Comparison of ENCODE assay signal across 21 mouse cellular contexts in genomic region chr17:27315947-27316628, GRCm38 (mm10).
DNase-seq lines count a peak whose midpoint lies in the region; ATAC-seq and TF ChIP-seq lines count a peak whose summit lies in the region.
"Had no signal": no experiment of that assay in that cellular context is flagged by ENCODE, and none has a peak within 500 bp of the region (broad histone marks: within the 10 kb centered on the region; RNA-seq: fewer than 3 reads in every experiment).

No protein-coding gene starts in this region.

- H3K36me3 ChIP-seq in hindbrain, embryonic 12.5 days = no peaks in the 10 kb centered on the region
- no peaks in the 10 kb centered on the region for H3K36me3 ChIP-seq in hindbrain, embryonic 13.5 days
- H3K36me3 ChIP-seq in testis, adult 2 months (ENCODE audit: control insufficient read depth, insufficient read depth, low read length) = no peaks in the 10 kb centered on the region; the same call in 1 of the 2 replicates
- H3K36me3 ChIP-seq: embryonic facial prominence, embryonic 12.5 days; embryonic facial prominence, embryonic 15.5 days; heart, embryonic 12.5 days; heart, embryonic 15.5 days had no signal

- no peak overlapping the region for H3K4me3 ChIP-seq in gastrocnemius, adult 2 months
- no peak overlapping the region for H3K4me3 ChIP-seq in hindbrain, embryonic 12.5 days
- no peak overlapping the region for H3K4me3 ChIP-seq in hindbrain, embryonic 13.5 days
- no peak overlapping the region for H3K4me3 ChIP-seq in testis, adult 2 months (ENCODE audit: control insufficient read depth, low read depth, low read length)
- H3K4me3 ChIP-seq: embryonic facial prominence, embryonic 12.5 days; embryonic facial prominence, embryonic 15.5 days; heart, embryonic 12.5 days; heart, embryonic 15.5 days had no signal

- intact Hi-C loops in gastrocnemius, adult 2 months (cut with DNase I) = no loop called here

- H3K27me3 ChIP-seq in hindbrain, embryonic 12.5 days = peaks cover 2% of the 10 kb centered on the region; the same call in 1 of the 2 replicates
- peaks cover 23% of the 10 kb centered on the region for H3K27me3 ChIP-seq in hindbrain, embryonic 13.5 days
- H3K27me3 ChIP-seq in testis, adult 2 months (ENCODE audit: control insufficient read depth, insufficient read depth, low read length) = no peaks in the 10 kb centered on the region
- H3K27me3 ChIP-seq: embryonic facial prominence, embryonic 12.5 days; embryonic facial prominence, embryonic 15.5 days had no signal

- peaks cover 35% of the 10 kb centered on the region for H3K4me1 ChIP-seq in hindbrain, embryonic 12.5 days
- H3K4me1 ChIP-seq in hindbrain, embryonic 13.5 days (replicated peaks) = peaks cover 41% of the 10 kb centered on the region
- peaks cover 33% of the 10 kb centered on the region for H3K4me1 ChIP-seq in testis, adult 2 months (ENCODE audit: control insufficient read depth, insufficient read depth, low read length)

- TF ChIP-seq CTCF in gastrocnemius, adult 2 months (IDR thresholded peaks at IDR 0.05) = no peak
- peak; percentile 1; the same call in 1 of the 2 replicates for TF ChIP-seq CTCF in testis, adult 2 months (IDR thresholded peaks at IDR 0.05; ENCODE audit: control insufficient read depth, insufficient read depth, insufficient replicate concordance, low read depth, low read length)

- 0 out of 2 replicates have a peak overlapping the region, but pooled peaks have one; percentile 4 for H3K9ac ChIP-seq in hindbrain, embryonic 12.5 days
- no peak overlapping the region for H3K9ac ChIP-seq in hindbrain, embryonic 13.5 days
- H3K9ac ChIP-seq: embryonic facial prominence, embryonic 12.5 days; embryonic facial prominence, embryonic 15.5 days; forebrain, postnatal 0 days; heart, embryonic 12.5 days; heart, embryonic 15.5 days had no signal

- no peak for ATAC-seq in hindbrain, embryonic 12.5 days (ENCODE audit: low FRiP score)
- ATAC-seq in hindbrain, embryonic 13.5 days (ENCODE audit: low FRiP score) = no peak
- ATAC-seq: CD4-positive, CD25-positive, alpha-beta regulatory T cell, adult 4 months; forebrain, postnatal 0 days; hindbrain, postnatal 0 days; inflammation-experienced regulatory T-cells, adult 6 months; intestine, embryonic 16.5 days had no signal

- no peaks in the 10 kb centered on the region for H3K9me3 ChIP-seq in hindbrain, embryonic 12.5 days (replicated peaks)
- no peaks in the 10 kb centered on the region for H3K9me3 ChIP-seq in hindbrain, embryonic 13.5 days
- H3K9me3 ChIP-seq: embryonic facial prominence, embryonic 12.5 days; embryonic facial prominence, embryonic 15.5 days; heart, embryonic 12.5 days; heart, embryonic 15.5 days had no signal

- DNase-seq in gastrocnemius, adult 2 months = no peak
- DNase-seq in gastrocnemius, postnatal 4 days (ENCODE audit: low spot score in 2 of 2) = no peak
- no peak for DNase-seq in testis, postnatal 14 days (ENCODE audit: low spot score)
- no peak for DNase-seq in thymus, postnatal 0 days (ENCODE audit: low spot score)
- DNase-seq: cerebellum, adult 11 months; cerebellum, adult 8-10 months; forebrain, postnatal 0 days; heart, postnatal 10 days; heart, postnatal 36 days; kidney, adult 18-20 months had no signal

- no peak overlapping the region for H3K4me2 ChIP-seq in hindbrain, embryonic 12.5 days (replicated peaks)
- H3K4me2 ChIP-seq in hindbrain, embryonic 13.5 days = no peak overlapping the region
- H3K4me2 ChIP-seq: embryonic facial prominence, embryonic 12.5 days; embryonic facial prominence, embryonic 15.5 days; heart, embryonic 12.5 days; heart, embryonic 15.5 days had no signal

- peak overlapping the region; percentile 57 for H3K27ac ChIP-seq in gastrocnemius, adult 2 months
- H3K27ac ChIP-seq in hindbrain, embryonic 12.5 days = no peak overlapping the region
- no peak overlapping the region for H3K27ac ChIP-seq in hindbrain, embryonic 13.5 days
- H3K27ac ChIP-seq in testis, adult 2 months (ENCODE audit: control insufficient read depth, insufficient read depth, low read depth, low read length) = peak overlapping the region; percentile 76
- H3K27ac ChIP-seq: embryonic facial prominence, embryonic 12.5 days; embryonic facial prominence, embryonic 15.5 days; heart, embryonic 15.5 days; hindbrain, postnatal 0 days had no signal

- WGBS in hindbrain, embryonic 12.5 days = 76% methylated on average over 11 of the region's 11 CpGs
- WGBS in hindbrain, embryonic 13.5 days = 82% methylated on average over 11 of the region's 11 CpGs

- TF ChIP-seq POLR2A in testis, adult 2 months (IDR thresholded peaks at IDR 0.05; ENCODE audit: control insufficient read depth, low read depth, low read length) = peak; percentile 28; the same call in 1 of the 2 replicates

Comparison
In these comparisons a context has a peak if more than half of its experiments do, and no peak if none do; other contexts are left out.
1. H3K27ac ChIP-seq: peak in gastrocnemius, adult 2 months (single experiment) and testis, adult 2 months (single experiment); none in hindbrain, embryonic 12.5 days (single experiment) and hindbrain, embryonic 13.5 days (single experiment).